Mouse (Mus musculus) cerebellum, adult 8-10 months (tissue): Measurements from ENCODE around the gene Ghdc.

ENCODE experiments used
- DNase-seq: peaks from one replicate; pipeline ENCODE4 v3.0.0; 2022

Ghdc gene

GRCm38 (mm10) chr11:100741348-100741747, 29.4 kb downstream of the Ghdc start:
- no peak for DNase-seq

GRCm38 (mm10) chr11:100738749-100739148, 32.0 kb downstream of the Ghdc start:
- no peak for DNase-seq

DNA sequence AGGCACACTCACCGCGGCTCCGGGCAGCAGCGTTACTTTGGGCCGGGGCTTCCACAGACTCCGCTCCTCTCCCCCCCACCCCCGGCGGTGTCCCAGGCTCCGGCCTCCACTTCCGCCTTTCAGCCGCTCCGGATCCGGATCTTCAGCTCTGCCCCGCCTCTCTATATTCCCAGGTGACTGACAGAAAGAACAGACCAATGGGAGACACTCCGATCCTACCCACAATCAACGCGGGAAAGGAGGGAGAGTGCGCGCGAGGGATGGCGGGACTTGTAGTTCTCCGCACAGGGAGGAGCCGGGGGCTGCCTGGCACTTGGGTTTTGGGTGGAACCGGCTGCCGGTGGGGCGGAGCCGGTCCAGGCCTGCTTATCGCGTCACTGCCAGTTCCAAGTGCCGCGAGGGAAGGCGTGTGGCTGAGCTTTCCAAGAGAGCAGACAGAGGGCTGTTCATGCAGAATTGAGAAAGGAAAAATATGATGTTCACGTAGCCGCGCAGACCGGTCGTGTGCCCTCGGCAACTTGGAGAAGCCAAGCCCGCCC, 32.6 kb downstream of the Ghdc start, which contains the start of gene Rab5c:
TSS of gene Rab5c (minus strand) at position 150 of the 539 bp plus-strand sequence.
- peak; percentile 98 for DNase-seq

GRCm38 (mm10) chr11:100737105-100737733, 33.5 kb downstream of the Ghdc start:
- DNase-seq, result no peak

DNA sequence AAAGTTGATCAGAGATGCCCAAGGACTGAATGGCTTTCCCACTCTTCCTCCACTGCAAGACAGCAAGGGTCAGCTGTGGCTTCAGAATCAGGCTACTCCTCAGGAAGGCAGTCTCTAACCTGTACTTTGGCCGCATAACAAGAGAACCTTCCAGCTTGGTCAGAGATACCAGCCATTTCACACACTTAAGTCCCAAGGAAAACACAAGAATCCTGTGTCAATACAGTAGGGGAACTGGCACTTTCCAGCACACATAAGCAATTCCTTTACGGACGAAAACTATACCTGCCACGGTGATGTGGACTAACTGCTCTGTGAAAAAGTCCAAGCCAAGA, 34.0 kb downstream of the Ghdc start:
- DNase-seq, result no peak

DNA sequence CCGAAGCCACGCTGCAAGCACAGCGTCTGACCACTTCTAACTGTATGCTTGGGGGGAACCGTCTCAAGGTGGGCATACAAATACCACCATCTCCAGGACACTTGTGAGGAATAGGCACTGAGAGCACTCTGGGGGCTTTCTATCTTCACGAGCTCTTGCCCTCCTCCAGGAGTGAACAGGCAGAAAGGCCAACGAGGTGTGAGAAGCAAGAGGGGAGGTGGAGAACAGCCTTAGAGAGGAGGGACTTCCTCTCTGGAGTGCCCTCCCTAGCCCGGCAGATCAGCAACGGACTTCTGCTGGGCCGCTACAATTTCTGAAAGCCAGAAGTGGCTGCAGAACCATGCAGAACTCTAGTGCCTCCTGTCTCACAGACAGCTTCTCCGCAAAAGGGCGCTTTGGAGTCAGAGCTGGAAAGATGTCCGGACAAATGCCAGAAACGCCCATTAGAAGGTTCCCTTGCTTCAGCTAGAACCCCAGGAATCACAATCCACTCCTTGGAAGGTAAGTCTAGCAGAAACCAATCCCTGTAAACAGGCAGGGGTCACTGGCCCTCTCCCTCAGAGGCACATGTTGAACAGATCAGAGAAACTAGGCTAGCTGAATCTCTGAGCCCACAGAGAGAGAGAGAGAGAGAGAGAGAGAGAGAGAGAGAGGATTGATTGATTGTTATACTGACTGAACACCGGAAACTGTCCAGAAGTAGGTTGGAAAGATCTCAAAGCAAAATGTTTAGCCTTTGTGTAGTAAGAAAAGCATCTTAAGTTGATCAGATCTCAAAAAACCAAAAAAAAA, 34.6 kb downstream of the Ghdc start:
- no peak for DNase-seq

GRCm38 (mm10) chr11:100735134-100735865, 35.5 kb downstream of the Ghdc start:
- DNase-seq, result no peak

- no peak for DNase-seq
These were observed 40.1 kb downstream of the Ghdc start for GRCm38 (mm10) chr11:100730477-100731205.

DNA sequence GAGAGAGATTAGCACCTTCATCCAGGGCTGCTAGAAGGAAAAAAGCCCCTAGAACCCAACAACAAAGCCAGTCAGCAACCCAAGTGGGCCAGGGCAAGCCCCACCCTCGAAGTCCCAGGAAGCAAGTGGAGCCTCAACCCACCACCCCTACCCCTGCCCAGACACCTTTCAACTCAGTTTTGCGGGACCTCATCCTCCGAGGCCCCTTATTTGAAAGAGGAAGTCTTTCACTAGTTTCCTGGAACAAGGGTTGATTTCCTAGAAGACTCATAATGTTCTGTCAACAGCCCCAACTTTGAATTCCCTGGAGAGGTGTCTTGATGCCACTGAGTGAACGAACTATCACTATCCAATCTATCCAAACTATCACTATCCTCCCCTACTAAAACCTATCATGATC, 40.8 kb downstream of the Ghdc start:
- no peak for DNase-seq

DNA sequence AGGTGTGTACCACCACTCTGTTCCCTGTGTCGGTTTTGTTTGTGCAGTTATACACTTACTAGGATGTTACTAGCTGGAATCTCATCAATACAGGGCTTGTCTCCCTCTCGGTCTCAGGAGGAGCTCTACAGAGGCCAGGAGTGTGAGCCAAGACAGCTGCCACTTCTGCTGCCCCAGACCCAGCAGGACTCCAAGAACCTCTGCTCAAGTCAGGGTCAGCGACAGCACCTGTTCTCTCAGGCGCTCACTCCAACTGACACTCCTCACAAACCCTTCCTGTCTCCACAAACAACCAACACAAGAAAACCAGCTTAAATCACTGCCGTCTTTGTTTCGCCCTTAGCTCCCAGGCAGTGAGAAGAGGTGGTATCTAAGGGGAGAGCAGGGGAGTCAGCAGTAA, 42.2 kb downstream of the Ghdc start:
- DNase-seq, result no peak

DNA sequence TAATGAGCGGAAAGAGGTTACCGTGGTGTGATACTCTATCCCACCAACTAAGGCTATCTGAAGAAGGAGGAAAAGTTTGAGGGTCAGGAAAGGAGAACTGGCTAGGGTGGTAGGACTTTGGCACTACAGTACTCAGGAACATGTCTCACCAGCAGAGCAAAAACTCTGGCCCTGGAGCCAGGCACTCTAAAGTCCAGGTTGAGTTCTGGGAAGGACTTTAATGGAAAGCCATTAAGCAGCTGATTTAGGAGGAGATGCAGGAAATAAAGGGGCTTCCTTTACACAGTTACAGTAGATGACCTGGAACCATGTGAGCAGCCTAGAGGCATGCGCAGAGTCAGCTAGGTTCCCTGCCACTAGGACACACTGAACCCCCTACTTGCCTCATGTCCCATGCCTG, 43.6 kb downstream of the Ghdc start:
- no peak for DNase-seq

- DNase-seq, result no peak
These were observed 45.7 kb downstream of the Ghdc start for GRCm38 (mm10) chr11:100724919-100725512.

DNA sequence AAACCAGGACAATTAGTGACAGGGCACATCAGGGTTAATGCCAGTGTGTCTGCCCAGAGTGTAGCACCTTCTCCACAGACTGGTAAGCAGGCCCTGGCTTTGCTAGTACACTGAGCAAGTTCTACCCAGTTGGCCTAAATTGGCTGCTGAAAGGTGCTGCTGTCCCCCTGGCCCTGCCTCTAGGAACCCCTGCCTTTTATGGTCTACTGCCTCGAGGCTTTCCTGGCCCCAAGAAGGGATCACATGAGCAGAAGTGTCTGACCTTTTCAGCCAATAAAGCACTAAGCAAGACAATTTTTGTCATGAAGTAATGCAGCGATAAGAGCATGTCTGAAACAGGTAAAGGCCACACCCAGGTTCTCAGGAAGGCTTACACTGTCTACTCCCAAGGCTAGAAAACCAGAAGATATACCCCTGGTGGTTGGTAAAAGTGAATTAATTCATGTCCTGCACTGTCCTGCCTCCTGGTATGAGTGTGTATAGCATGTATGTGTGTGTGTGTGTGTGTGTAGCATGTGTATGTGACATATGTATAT, 48.2 kb downstream of the Ghdc start:
- no peak for DNase-seq

- DNase-seq, result no peak
These were observed 48.8 kb downstream of the Ghdc start for GRCm38 (mm10) chr11:100721776-100722492.

DNA sequence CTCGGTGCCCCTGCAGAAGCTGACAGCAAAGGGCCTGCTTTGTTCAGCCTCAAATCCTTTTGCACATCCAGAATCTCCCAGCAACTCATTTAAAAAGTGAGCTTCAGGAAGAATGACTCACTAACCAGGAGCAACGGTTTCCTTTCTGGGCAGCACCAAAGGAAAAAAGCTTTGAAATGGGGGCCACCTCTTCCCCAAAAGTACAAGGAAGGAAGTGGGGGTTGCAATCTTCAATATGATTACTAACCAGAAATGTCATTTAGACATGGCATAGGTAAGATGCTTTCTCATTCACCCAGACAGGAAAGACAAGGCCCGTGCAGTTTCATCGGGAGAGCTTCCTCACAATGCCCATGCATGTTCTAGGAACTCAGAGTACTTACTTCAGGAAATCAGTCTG, 49.5 kb downstream of the Ghdc start:
- no peak for DNase-seq

DNA sequence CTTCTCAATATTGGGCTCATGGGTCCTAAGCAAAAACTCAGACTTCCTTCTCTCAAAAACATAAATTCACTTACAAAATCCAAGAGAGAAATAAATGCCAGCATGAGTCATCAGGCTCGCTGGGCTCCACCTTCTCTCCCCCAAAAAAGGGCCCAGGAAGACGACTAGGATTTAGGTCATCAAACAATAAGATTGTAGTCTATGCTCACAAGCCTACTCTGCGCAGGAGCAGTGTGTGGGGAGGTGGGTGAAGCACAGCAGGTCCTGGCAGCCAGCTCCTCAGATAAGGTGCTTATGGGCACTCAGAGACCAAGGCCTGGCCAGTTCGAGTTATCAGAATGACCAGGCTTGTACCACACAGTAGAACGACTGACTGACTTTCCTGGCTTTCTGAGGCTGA, 50.4 kb downstream of the Ghdc start:
- DNase-seq, result no peak

- no peak for DNase-seq
These were observed 50.9 kb downstream of the Ghdc start for GRCm38 (mm10) chr11:100719893-100720292.

GRCm38 (mm10) chr11:100719312-100719711, 51.4 kb downstream of the Ghdc start:
- no peak for DNase-seq

GRCm38 (mm10) chr11:100718866-100719265, 51.9 kb downstream of the Ghdc start:
- DNase-seq, result no peak

- no peak for DNase-seq
These were observed 52.3 kb downstream of the Ghdc start for GRCm38 (mm10) chr11:100718462-100718861.

DNA sequence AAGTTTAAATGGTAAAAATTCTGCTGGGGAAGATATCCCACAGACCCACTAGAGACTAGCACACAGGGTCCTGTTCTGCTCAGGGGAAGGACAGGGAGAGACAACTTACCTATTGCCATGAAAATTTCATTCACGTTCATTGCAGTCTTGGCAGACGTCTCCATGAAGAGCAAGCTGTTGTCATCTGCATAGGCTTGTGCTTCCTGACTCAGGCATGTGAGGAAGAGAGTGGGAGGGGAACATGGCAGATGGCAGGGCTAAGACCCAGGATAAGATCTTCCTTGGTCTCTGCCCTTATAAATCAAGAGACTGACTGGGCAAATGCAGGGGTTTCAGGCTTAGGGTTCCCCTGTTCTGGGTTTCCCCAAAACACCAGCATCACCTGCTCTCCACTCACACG, 54.1 kb downstream of the Ghdc start:
- DNase-seq, result no peak
